Mouse (Mus musculus) liver, embryonic 14.5 days (tissue): Measurements from ENCODE around the gene Trim47. TPM values are rescaled to one million over a fixed set of nuclear protein-coding genes. Genes with fewer than 3 reads are reported as not detected.

Source experiments
- ATAC-seq: fragments of 200-750 bp; cut with Nextera tagmentation; 2 replicates; pipeline ENCODE4 v1.8.0; 2017; ENCODE audit warnings: moderate number of reproducible peaks, mild to moderate bottlenecking, moderate library complexity; ENCODE audit not compliant: insufficient read depth
- DNase-seq, 3 experiments: peaks; one replicate each; pipeline ENCODE4 v3.0.0-alpha.2; 2012 to 2013; ENCODE audit warnings: low read depth in 3 of 3, low spot score in 3 of 3
- H3K27ac ChIP-seq: fragments of 300-500 bp; sonication (generic); 2 replicates; pipeline ENCODE4 v1.5.1; 2014; ENCODE audit warnings: moderate library complexity, mild to moderate bottlenecking, control low read depth, inconsistent platforms
- H3K27me3 ChIP-seq: fragments of 300-500 bp; sonication (generic); 2 replicates; pipeline ENCODE4 v1.6.1; 2014; ENCODE audit warnings: mild to moderate bottlenecking, low read length, moderate library complexity; ENCODE audit not compliant: control insufficient read depth, insufficient read depth
- H3K36me3 ChIP-seq: fragments of 300-500 bp; sonication (generic); replicated peaks from 2 replicates; pipeline ENCODE4 v1.6.1; 2014; ENCODE audit warnings: low read depth; ENCODE audit not compliant: control insufficient read depth, insufficient read depth
- H3K4me1 ChIP-seq, 2 experiments: fragments of 200-500 bp in 1 of 2; fragments of 300-500 bp in 1 of 2; sonication (generic) in 1 of 2; replicated peaks; 2 replicates each; pipeline ENCODE4 v1.6.1; 2012 to 2014; ENCODE audit warnings: antibody characterized with exemption in 1 of 2, inconsistent platforms in 1 of 2, low read length in 1 of 2; ENCODE audit not compliant: control insufficient read depth in 2 of 2, insufficient read depth in 2 of 2
- H3K4me2 ChIP-seq: fragments of 300-500 bp; sonication (generic); 2 replicates; pipeline ENCODE4 v1.6.1; 2014; ENCODE audit warnings: low read depth, mild to moderate bottlenecking, control low read depth, moderate library complexity
- H3K4me3 ChIP-seq, 2 experiments: fragments of 200-500 bp in 1 of 2; fragments of 300-500 bp in 1 of 2; sonication (generic) in 1 of 2; 2 replicates each; pipeline ENCODE4 v1.5.1; 2012 to 2014; ENCODE audit warnings: low read depth in 2 of 2, low read length in 2 of 2, mild to moderate bottlenecking in 2 of 2, control low read depth in 1 of 2, inconsistent platforms in 1 of 2, moderate library complexity in 1 of 2; ENCODE audit not compliant: insufficient read depth in 1 of 2
- H3K9ac ChIP-seq: fragments of 300-500 bp; sonication (generic); replicated peaks from 2 replicates; pipeline ENCODE4 v1.6.1; 2014; ENCODE audit warnings: mild to moderate bottlenecking, control low read depth, moderate library complexity
- H3K9me3 ChIP-seq: fragments of 300-500 bp; sonication (generic); 2 replicates; pipeline ENCODE4 v1.6.1; 2016; ENCODE audit warnings: low read length, mixed read lengths; ENCODE audit not compliant: control insufficient read depth
- CTCF ChIP-seq: IDR thresholded peaks from 2 replicates; pipeline ENCODE4 v1.5.1; 2016; ENCODE audit warnings: antibody characterized with exemption, low read depth, control low read depth
- EP300 ChIP-seq: IDR thresholded peaks from 2 replicates; pipeline ENCODE4 v1.6.1; 2016; ENCODE audit warnings: antibody characterized with exemption, low read depth
- WGBS: fragments of 180-500 bp; shearing (Covaris S2); extraction: QIAGEN DNeasy Blood & Tissue Kit; methylation state at CpG from one replicate; pipeline ENCODE4 v1.1.7; 2014; ENCODE audit not compliant: insufficient replicate concordance; 5-methylcytosine and 5-hydroxymethylcytosine counted together
- polyA plus RNA-seq, 2 experiments: library from polyadenylated mRNA; depleted of rRNA in 1 of 2; stranded (reverse) in 1 of 2; unstranded in 1 of 2; fragments of >200 nt; fragmentation: Nextera tagmentation in 1 of 2; extraction: Ambion mirVana in 1 of 2; gene quantifications; 2 replicates each; pipeline versions ENCODE4 v1.2.1 to v1.2.3; 2012 to 2014

The Trim47 gene
- polyA plus RNA-seq (2012; rRNA removed) (1.8 and 2.0 TPM in 2 replicates), polyA plus RNA-seq (2014; fragmentation: Nextera tagmentation; extraction: Ambion mirVana) (2.2 and 3.2 TPM in 2 replicates)

DNA sequence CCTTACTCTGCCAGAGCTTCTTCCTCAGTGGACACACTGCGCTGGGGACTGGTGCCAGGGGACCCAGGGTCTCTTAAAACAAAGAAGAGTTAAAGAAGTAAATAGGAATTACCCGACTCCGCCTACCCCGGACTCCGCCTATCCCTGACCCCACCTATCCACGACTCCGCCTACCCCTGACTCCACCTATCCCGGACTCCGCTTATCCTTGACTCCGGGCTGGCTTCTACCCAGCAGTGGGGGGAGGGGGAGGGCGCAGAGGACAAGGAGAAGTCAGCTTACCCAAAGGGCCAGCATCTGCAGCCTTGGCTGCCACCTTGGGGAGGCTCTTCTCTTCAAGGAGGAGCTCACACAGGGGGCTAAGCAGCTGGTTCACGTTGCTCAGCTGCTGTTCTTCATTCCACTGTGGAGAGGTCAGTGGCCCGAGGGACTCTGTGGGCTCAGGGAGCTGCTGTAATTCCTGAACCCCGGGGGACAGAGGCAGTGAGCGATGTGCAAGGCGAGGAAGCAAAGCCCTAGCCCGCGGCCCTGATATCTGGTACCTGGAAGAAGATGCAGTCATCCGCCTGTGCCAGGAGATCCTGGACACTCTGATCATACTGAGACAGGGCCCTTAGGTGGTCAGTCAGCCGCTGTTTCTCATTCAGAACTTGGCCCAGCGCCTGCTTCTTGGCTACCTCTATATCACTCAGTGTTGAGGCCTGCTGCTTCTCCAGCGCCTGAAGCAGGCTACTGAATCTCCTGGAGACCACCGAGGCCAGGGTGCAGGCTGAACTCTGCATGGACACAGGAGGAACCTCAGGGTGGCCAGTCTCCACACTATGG is at the start of gene Trim47:
Gene Trim47, minus strand, starts transcription at position 55 of the 825 bp plus-strand sequence.
- H3K9me3 ChIP-seq: no peaks in the 10 kb centered on the region
- ATAC-seq: peak; percentile 28; the same call in 1 of the 2 replicates
- no peak for DNase-seq
- H3K27me3 ChIP-seq: no peaks in the 10 kb centered on the region
- H3K4me3 ChIP-seq: no peak within 1 kb of the TSS
- H3K4me2 ChIP-seq: peak within 1 kb of the TSS; percentile 22; the same call in 1 of the 2 replicates
- WGBS: 48% methylated on average over 23 of the region's 23 CpGs
- H3K4me1 ChIP-seq: peaks cover 3 to 12% of the 10 kb centered on the region in 2 experiments; a peak in 3 of 4 replicates
- H3K9ac ChIP-seq: no peak within 1 kb of the TSS
- no peak within 1 kb of the TSS for H3K27ac ChIP-seq
- peaks cover 4% of the 10 kb centered on the region for H3K36me3 ChIP-seq
- no peak for TF ChIP-seq EP300
- no peak for TF ChIP-seq CTCF

DNA sequence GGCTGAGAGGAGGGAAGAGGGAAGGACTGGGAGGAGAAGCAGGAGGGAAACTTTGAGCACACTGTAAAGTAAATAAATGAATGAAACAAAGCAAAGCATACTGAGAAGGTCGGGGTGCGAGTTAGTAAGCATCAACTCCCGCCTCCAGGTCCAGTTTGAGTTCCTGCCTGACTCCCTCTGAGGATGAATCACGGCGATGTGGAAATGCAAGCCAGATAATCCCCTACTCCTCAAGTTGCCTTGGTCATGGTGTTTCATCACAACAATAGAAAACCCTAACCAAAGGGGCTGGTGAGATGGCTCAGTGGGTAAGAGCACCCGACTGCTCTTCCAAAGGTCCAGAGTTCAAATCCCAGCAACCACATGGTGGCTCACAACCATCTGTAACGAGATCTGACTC is 49.0 kb upstream of the Trim47 start:
- Histone ChIP-seq H3K9ac (no peak overlapping the region), H3K9me3 (no peaks in the 10 kb centered on the region), H3K4me3 (no peak overlapping the region), H3K4me2 (no peak overlapping the region), H3K27ac (no peak overlapping the region), H3K4me1 (no peaks in the 10 kb centered on the region), H3K27me3 (no peaks in the 10 kb centered on the region), H3K36me3 (peaks cover 13% of the 10 kb centered on the region)
- ATAC-seq (no peak), DNase-seq (no peak)
- 83% methylated on average over 7 of the region's 7 CpGs for WGBS
- TF ChIP-seq EP300: no peak
- no peak for TF ChIP-seq CTCF

DNA sequence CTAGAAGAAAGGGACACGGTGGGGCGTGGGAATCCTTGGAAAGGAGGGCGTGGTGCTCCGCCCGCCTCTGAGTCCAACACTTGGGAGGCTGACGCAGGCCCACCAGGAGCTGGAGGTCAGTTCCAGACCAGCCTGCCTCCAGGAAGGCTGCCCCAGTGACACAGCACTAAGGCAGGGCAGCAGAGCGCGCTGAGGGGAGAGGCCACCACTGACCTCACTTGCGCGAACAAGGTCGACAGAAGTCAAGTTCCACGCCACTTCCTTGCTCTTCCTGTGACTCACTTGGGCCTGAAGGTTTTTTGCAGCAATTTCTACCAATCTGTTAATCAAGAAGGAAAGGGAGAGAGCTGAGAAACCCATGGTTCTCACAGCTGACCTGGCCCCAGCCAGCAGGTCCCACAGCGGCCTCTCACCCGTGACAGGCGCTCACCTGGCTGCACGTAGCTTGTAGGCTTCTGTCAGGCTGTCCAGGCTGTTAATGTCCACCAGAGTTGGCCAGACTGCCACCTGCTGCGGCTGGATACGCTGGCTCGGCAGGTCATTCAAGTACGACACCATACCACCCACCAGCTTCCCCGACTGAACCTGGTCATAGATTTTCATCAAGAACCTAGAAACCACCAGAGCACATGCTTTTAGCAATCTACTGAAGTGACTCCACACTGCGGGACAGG is 47.9 kb upstream of the Trim47 start:
- no peak for TF ChIP-seq CTCF
- TF ChIP-seq EP300: no peak
- Histone ChIP-seq H3K27me3 (no peaks in the 10 kb centered on the region), H3K4me1 (no peaks in the 10 kb centered on the region), H3K36me3 (peaks cover 13% of the 10 kb centered on the region), H3K4me3 (no peak overlapping the region), H3K4me2 (no peak overlapping the region), H3K9ac (no peak overlapping the region), H3K9me3 (no peaks in the 10 kb centered on the region), H3K27ac (no peak overlapping the region)
- 81% methylated on average over 22 of the region's 22 CpGs for WGBS
- no peak for DNase-seq
- no peak for ATAC-seq

DNA sequence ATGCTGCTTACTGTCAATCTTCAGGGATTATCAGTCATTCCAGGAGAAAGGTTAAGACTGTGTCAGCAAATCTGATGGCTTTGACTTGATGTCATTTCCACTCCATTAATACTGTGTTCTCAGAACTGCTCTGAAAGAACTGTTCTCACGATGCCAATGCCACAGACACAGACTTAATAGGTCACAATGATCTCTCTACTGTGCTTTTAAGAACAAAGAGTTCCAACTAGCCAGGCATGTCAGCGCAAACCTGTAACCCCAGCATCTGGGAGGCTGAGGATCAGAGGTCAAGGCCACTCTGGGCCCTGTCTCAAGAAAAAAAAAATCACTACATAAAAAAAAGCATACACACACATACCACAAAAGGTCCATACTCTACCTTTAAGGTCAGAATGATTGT is 44.9 kb upstream of the Trim47 start:
- Histone ChIP-seq H3K4me2 (no peak overlapping the region), H3K9ac (no peak overlapping the region), H3K4me3 (no peak overlapping the region), H3K27ac (no peak overlapping the region), H3K9me3 (no peaks in the 10 kb centered on the region), H3K27me3 (no peaks in the 10 kb centered on the region), H3K4me1 (peaks cover 2 to 6% of the 10 kb centered on the region in 2 experiments; a peak in 3 of 4 replicates), H3K36me3 (peaks cover 11% of the 10 kb centered on the region)
- TF ChIP-seq EP300 (no peak), CTCF (no peak)
- ATAC-seq: no peak
- DNase-seq: no peak
- 81% methylated on average over 2 of the region's 2 CpGs for WGBS
